Mouse (Mus musculus): ENCODE data around the gene AI413582.

DNA sequence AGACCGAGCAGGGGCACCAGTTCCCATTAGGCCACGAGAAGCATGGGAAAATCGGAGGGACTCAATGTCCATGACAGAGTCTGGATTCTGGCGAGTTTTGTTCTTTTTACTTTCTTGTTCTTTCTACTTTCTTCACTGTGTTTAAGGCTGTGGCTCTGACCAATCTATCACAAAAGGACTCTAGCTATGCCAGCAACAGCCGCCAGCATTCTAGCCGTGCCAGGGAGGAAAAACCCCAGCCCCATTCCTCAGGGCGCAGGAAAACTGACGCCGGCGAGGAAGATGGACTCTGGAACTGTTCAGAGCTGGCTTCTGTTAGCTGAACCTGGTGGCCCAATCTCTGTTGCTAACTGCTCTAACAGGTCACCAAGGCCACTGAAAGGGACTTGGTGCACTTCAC, 12.9 kb upstream of the AI413582 start:
- TF ChIP-seq CTCF (IDR thresholded peaks at IDR 0.05; ENCODE audit: extremely low read depth, insufficient read length, insufficient replicate concordance, low read depth, low read length) (no peak), POLR2A (IDR thresholded peaks at IDR 0.05; ENCODE audit: low read depth, low read length) (no peak)
